Mouse (Mus musculus) forebrain, embryonic 12.5 days (tissue): ENCODE measurements around the gene Olfr166. TPM values are rescaled to one million over a fixed set of nuclear protein-coding genes. Genes with fewer than 3 reads are reported as not detected.
"Not testable (repeated sequence)": the region's sequence is repeated elsewhere in the genome, so short reads cannot be mapped to it uniquely, and the experiment has no call there.

Experiments
- ATAC-seq: fragments of 200-750 bp; cut with Nextera tagmentation; 2 replicates; pipeline ENCODE4 v1.8.0; 2017; ENCODE audit warnings: moderate TSS enrichment; ENCODE audit not compliant: low FRiP score
- H3K27ac ChIP-seq: fragments of 300-500 bp; sonication (generic); 2 replicates; pipeline ENCODE4 v1.5.1; 2016; ENCODE audit warnings: mild to moderate bottlenecking
- H3K27me3 ChIP-seq: fragments of 300-500 bp; sonication (generic); 2 replicates; pipeline ENCODE4 v1.6.1; 2016; ENCODE audit warnings: mild to moderate bottlenecking
- H3K36me3 ChIP-seq: fragments of 300-500 bp; sonication (generic); replicated peaks from 2 replicates; pipeline ENCODE4 v1.6.1; 2016; ENCODE audit warnings: mild to moderate bottlenecking
- H3K4me1 ChIP-seq: fragments of 300-500 bp; sonication (generic); 2 replicates; pipeline ENCODE4 v1.6.1; 2016
- H3K4me2 ChIP-seq: fragments of 300-500 bp; sonication (generic); 2 replicates; pipeline ENCODE4 v1.6.1; 2016; ENCODE audit warnings: mild to moderate bottlenecking, moderate library complexity
- H3K4me3 ChIP-seq: fragments of 300-500 bp; sonication (generic); replicated peaks from 2 replicates; pipeline ENCODE4 v1.5.1; 2016; ENCODE audit warnings: mild to moderate bottlenecking
- H3K9ac ChIP-seq: fragments of 300-500 bp; sonication (generic); 2 replicates; pipeline ENCODE4 v1.6.1; 2016; ENCODE audit warnings: mild to moderate bottlenecking
- H3K9me3 ChIP-seq: fragments of 300-500 bp; sonication (generic); 2 replicates; pipeline ENCODE4 v1.6.1; 2016
- WGBS: fragments of 180-500 bp; shearing (Covaris S2); methylation state at CpG from one replicate; pipeline ENCODE4 v1.1.7; 2016; 5-methylcytosine and 5-hydroxymethylcytosine counted together
- polyA plus RNA-seq: library from polyadenylated mRNA; unstranded; fragments of >200 nt; fragmentation: Nextera tagmentation; extraction: Ambion mirVana; gene quantifications from 2 replicates; pipeline ENCODE4 v1.2.1, GENCODE M21; 2016

Gene Olfr166
- polyA plus RNA-seq = not detected in 2 replicates

DNA sequence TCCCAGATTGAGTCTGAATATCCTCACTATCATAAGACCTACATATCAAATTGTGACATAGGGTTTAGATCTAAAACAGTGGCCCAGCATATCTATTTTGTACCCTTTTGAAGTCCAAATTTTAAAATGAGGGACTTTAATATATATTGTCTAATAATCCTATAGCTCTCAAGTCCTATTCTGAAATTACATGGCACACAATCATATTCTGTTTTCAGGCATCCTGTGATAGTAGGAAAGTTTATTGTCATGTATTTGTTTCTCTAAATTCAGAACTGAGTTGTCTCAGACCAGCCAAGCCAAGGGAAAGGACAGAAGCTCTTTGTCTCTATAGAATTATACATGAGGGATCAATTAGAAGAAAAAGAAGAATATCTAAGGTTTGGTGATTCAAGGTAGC is at the start of gene Olfr166:
Gene Olfr166 (plus strand): TSS at position 301 of the 400 bp plus-strand sequence.
- Histone ChIP-seq H3K36me3 (no peaks in the 10 kb centered on the region), H3K27me3 (no peaks in the 10 kb centered on the region), H3K9ac (no peak within 1 kb of the TSS), H3K4me3 (no peak within 1 kb of the TSS), H3K4me1 (no peaks in the 10 kb centered on the region), H3K9me3 (peaks cover 11% of the 10 kb centered on the region), H3K4me2 (no peak within 1 kb of the TSS), H3K27ac (no peak within 1 kb of the TSS)
- ATAC-seq = no peak

DNA sequence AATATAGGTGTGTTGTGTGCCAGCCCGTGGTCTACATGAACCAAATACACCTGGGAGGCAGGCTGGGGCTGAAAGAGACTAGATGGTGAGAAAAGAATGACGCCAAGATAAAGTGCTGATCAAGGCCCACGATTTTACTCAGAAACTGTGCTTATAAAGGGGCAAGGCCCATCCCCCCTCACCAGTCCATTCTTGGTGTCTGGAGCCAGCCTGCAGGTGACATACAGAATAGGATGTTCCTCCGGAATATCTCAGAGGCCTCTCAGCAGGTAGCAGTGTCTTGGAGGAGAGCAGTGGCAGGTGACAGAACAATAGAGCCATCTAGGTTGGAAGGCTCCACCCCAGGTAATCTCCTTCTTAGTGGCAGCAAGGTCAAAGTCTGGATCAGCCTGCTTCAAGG is 24.8 kb upstream of the Olfr166 start:
- H3K4me3 ChIP-seq, H3K9me3 ChIP-seq, H3K4me1 ChIP-seq, H3K9ac ChIP-seq, H3K27ac ChIP-seq, H3K36me3 ChIP-seq, H3K27me3 ChIP-seq, ATAC-seq, H3K4me2 ChIP-seq: not testable (repeated sequence)
- 77% methylated on average over 4 of the region's 4 CpGs for WGBS

DNA sequence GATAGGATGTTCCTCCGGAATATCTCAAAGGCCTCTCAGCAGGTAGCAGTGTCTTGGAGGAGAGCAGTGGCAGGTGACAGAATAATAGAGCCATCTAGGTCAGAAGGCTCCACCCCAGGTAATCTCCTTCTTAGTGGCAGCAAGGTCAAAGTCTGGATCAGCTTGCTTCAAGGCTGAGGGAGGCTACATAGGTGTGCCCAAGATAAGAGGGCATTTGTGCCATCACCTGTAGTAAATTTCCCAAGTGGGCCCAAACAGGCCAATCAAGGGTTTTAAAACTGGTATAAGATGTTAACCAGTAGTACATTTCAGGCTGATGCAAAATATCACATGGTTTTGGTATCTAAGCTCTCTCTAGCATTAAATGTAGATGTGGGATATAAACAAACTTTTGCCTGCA is 19.1 kb upstream of the Olfr166 start:
- Histone ChIP-seq H3K36me3 (no peaks in the 10 kb centered on the region), H3K9me3 (no peaks in the 10 kb centered on the region), H3K27me3 (no peaks in the 10 kb centered on the region), H3K4me2 (no peak overlapping the region), H3K27ac (no peak overlapping the region), H3K9ac (no peak overlapping the region), H3K4me3 (no peak overlapping the region), H3K4me1 (no peaks in the 10 kb centered on the region)
- 91% methylated on average over 1 of the region's 1 CpGs for WGBS
- no peak for ATAC-seq

DNA sequence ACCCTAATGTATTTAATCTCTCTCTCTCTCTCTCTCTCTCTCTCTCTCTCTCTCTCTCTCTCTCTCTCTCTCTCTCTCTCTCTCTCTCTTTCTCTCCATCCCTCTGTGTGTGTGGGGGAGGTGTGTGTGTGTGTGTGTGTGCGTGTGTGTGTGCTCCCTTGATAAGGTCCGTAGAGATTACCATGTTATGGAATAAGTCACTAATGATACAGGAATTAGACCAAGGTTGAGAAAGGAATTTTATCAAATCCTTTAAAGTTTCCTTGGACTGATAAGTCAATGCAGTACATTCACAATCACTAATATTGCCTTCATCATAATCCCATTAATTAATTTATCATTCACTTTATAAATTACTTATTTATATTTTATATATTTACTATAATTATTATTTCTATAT is 38.7 kb downstream of the Olfr166 start, which contains the start of gene Olfr167:
Gene Olfr167 (minus strand): TSS at position 101 of the 400 bp plus-strand sequence.
- no peak for ATAC-seq

DNA sequence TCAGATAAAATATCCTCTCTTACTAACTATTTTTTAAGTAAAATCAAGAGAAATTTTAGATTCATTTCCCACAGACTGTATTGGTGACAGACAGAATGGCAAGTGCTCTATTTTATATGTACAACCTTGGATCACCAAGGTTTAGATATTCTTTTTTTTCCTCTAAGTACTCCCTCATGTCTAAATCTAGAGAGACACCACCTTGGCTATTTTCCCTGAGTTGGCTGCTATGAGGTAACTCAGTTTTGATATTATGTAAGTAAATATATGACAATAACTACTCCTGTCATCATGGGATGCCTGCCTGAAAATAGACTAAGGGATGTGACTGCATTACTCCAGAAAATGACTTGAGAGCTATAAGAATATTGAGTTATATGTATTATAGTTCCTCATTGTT is 52.0 kb downstream of the Olfr166 start, which contains the start of gene Olfr168:
Gene Olfr168 (minus strand): TSS at position 101 of the 400 bp plus-strand sequence.
- no peaks in the 10 kb centered on the region for H3K27me3 ChIP-seq
- H3K36me3 ChIP-seq = no peaks in the 10 kb centered on the region
- no peaks in the 10 kb centered on the region for H3K4me1 ChIP-seq
- no peak for ATAC-seq
- H3K9ac ChIP-seq = no peak within 1 kb of the TSS
- H3K4me3 ChIP-seq = no peak within 1 kb of the TSS
- H3K4me2 ChIP-seq = no peak within 1 kb of the TSS
- H3K9me3 ChIP-seq = 0 out of 2 replicates have a peak, but pooled peaks cover 4% of the 10 kb centered on the region
- no peak within 1 kb of the TSS for H3K27ac ChIP-seq

More for the DNA sequence above, 38.7 kb downstream of the Olfr166 start, which contains the start of gene Olfr167:
- H3K4me3 ChIP-seq = no peak within 1 kb of the TSS
- no peaks in the 10 kb centered on the region for H3K4me1 ChIP-seq
- no peaks in the 10 kb centered on the region for H3K36me3 ChIP-seq
- no peaks in the 10 kb centered on the region for H3K27me3 ChIP-seq
- 96% methylated on average over 2 of the region's 2 CpGs for WGBS
- no peaks in the 10 kb centered on the region for H3K9me3 ChIP-seq
- no peak within 1 kb of the TSS for H3K9ac ChIP-seq
- H3K4me2 ChIP-seq = no peak within 1 kb of the TSS
- no peak within 1 kb of the TSS for H3K27ac ChIP-seq

Other genes with a start within 250 kb of the Olfr166 start
- not detected in 2 replicates for gene Olfr164, start 169.6 kb upstream of the Olfr166 start, polyA plus RNA-seq
- gene Olfr165, start 60.6 kb upstream of the Olfr166 start, polyA plus RNA-seq = not detected in 2 replicates
- gene Olfr167, start 38.6 kb downstream of the Olfr166 start, polyA plus RNA-seq = not detected in 2 replicates
- not detected in 2 replicates for gene Olfr168, start 51.9 kb downstream of the Olfr166 start, polyA plus RNA-seq
- not detected in 2 replicates for gene Olfr169, start 88.1 kb downstream of the Olfr166 start, polyA plus RNA-seq
- gene Olfr170, start 128.2 kb downstream of the Olfr166 start, polyA plus RNA-seq = not detected in 2 replicates
- not detected in 2 replicates for gene Olfr171, start 146.2 kb downstream of the Olfr166 start, polyA plus RNA-seq
- gene Lamp3, start 222.7 kb downstream of the Olfr166 start, polyA plus RNA-seq = not detected in 2 replicates